Mouse (Mus musculus): ENCODE data around the gene Ncaph. TPM values are rescaled to one million over a fixed set of nuclear protein-coding genes. Genes with fewer than 3 reads are reported as not detected.

The Ncaph gene
- 2.9 TPM for polyA plus RNA-seq (2017; shearing (Covaris generic))

GRCm38 (mm10) chr2:127133621-127134461 lies at the start of gene Ncaph:
Gene Ncaph (minus strand): TSS chr2:127133954.

GRCm38 (mm10) chr2:127143158-127144063 lies 9.7 kb upstream of the Ncaph start, which contains the start of gene Itpripl1:
Gene Itpripl1 (minus strand): TSS chr2:127143442.

GRCm38 (mm10) chr2:127070435-127070841 lies 63.3 kb downstream of the Ncaph start, which contains the start of gene Blvra:
Gene Blvra (plus strand): TSS chr2:127070665.

Other genes starting within 250 kb of the Ncaph start
- gene Sppl2a, start 200.7 kb downstream of the Ncaph start, polyA plus RNA-seq (2017; shearing (Covaris generic)): 50.2 TPM
- gene Ap4e1, start 125.2 kb downstream of the Ncaph start, polyA plus RNA-seq (2017; shearing (Covaris generic)): 10.9 TPM
- 50.8 TPM for gene Blvra, start 63.3 kb downstream of the Ncaph start, polyA plus RNA-seq (2017; shearing (Covaris generic))
- gene Itpripl1, start 9.5 kb upstream of the Ncaph start, polyA plus RNA-seq (2017; shearing (Covaris generic)): 3.5 TPM
- gene 1810024B03Rik, start 74.3 kb upstream of the Ncaph start, polyA plus RNA-seq (2017; shearing (Covaris generic)): 0.59 TPM
- 90.0 TPM for gene Snrnp200, start 74.4 kb upstream of the Ncaph start, polyA plus RNA-seq (2017; shearing (Covaris generic))
- 59.5 TPM for gene Ciao1, start 113.9 kb upstream of the Ncaph start, polyA plus RNA-seq (2017; shearing (Covaris generic))
- gene Tmem127, start 114.0 kb upstream of the Ncaph start, polyA plus RNA-seq (2017; shearing (Covaris generic)): 31.5 TPM
- 55.0 TPM for gene Stard7, start 136.3 kb upstream of the Ncaph start, polyA plus RNA-seq (2017; shearing (Covaris generic))
- gene Dusp2, start 202.2 kb upstream of the Ncaph start, polyA plus RNA-seq (2017; shearing (Covaris generic)): 1,044 TPM
- 0.32 TPM for gene Astl, start 204.7 kb upstream of the Ncaph start, polyA plus RNA-seq (2017; shearing (Covaris generic))
- gene Adra2b, start 229.3 kb upstream of the Ncaph start, polyA plus RNA-seq (2017; shearing (Covaris generic)): 0.22 TPM

Data from effector memory CD4-positive, alpha-beta T cell, adult 7 months (primary cell).